Mouse (Mus musculus): ENCODE results near the gene Gm49361.
"Not testable (repeated sequence)": the region's sequence is repeated elsewhere in the genome, so short reads cannot be mapped to it uniquely, and the experiment has no call there.

Gm49361 gene

GRCm38 (mm10) chr14:57691316-57691715, 54.6 kb downstream of the Gm49361 start:
- no peak for DNase-seq (ENCODE audit: low spot score in 2 of 2)

- DNase-seq (ENCODE audit: low spot score in 2 of 2) = no peak
These were observed 55.2 kb downstream of the Gm49361 start for GRCm38 (mm10) chr14:57690681-57691080.

GRCm38 (mm10) chr14:57688066-57688465, 57.8 kb downstream of the Gm49361 start:
- not testable (repeated sequence) for DNase-seq (ENCODE audit: low spot score in 2 of 2)

GRCm38 (mm10) chr14:57687441-57687840, 58.5 kb downstream of the Gm49361 start:
- no peak for DNase-seq (ENCODE audit: low spot score in 2 of 2)

DNA sequence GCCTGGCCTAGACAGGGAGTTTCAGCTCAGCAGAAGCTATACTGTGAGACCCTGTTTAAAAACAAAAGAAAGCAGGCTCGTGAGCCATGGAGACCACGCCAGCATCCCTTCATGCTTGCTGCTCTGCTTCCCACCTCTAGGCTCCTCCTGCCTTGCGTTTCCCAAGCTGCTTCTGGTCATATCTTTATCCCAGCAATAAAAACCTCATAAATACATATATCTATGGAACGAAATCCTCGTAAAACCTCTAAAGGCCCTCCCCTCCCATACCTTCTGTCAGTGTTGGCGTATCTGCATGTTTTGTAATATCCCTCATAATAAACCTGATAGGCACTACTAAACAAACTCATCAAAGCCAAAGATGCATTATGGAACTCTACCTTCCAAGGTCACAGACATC, 59.3 kb downstream of the Gm49361 start:
- no peak for DNase-seq (ENCODE audit: low spot score in 2 of 2)

DNA sequence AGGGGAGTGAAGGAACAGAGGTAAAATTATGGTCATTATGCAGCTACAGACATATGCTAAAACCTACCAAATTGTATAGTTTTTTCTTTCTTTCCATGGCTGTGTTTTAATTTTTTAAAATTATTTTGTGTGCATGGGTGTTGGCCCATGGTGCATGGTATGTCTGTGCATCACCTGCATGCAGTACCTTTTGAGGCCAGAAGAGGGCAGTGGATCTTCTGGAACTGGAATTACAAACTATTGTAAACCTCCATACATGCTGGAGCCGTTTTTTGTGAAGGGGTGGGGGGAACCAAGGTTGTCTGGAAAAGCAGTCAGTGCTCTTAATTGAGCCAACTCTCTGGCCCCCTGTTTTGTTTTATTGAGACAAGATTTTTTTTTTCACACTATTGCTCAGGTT, 61.3 kb downstream of the Gm49361 start:
- DNase-seq (ENCODE audit: low spot score in 2 of 2) = peak; percentile 76 to 87

DNA sequence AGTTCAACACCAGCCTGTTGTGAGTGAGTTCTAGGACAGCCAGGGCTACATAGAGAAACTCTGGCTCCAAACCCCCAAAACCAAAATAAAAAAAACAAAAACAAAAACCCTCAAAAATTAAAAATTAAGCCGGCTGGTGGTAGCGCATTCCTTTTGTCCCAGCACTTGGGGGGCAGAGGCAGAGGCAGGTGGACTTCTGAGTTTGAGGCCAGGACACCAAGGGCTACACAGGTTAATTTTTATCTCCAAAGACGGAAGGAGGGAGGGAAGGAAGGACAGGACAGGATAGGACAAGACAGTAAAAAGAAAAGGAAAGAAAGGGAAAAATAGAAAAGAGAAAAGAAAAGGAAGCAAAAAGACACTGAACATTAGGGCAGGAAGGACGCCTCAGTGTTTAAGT, 63.2 kb downstream of the Gm49361 start:
- no peak for DNase-seq (ENCODE audit: low spot score in 2 of 2)

- peak; percentile 76 to 89 for DNase-seq (ENCODE audit: low spot score in 2 of 2)
These were observed 65.9 kb downstream of the Gm49361 start for GRCm38 (mm10) chr14:57679958-57680535.

- DNase-seq (ENCODE audit: low spot score in 2 of 2) = no peak
These were observed 66.4 kb downstream of the Gm49361 start for GRCm38 (mm10) chr14:57679523-57679922.

GRCm38 (mm10) chr14:57675481-57675880, 70.4 kb downstream of the Gm49361 start:
- no peak for DNase-seq (ENCODE audit: low spot score in 2 of 2)

- DNase-seq (ENCODE audit: low spot score in 2 of 2) = no peak
These were observed 80.3 kb downstream of the Gm49361 start for GRCm38 (mm10) chr14:57665628-57665950.

DNA sequence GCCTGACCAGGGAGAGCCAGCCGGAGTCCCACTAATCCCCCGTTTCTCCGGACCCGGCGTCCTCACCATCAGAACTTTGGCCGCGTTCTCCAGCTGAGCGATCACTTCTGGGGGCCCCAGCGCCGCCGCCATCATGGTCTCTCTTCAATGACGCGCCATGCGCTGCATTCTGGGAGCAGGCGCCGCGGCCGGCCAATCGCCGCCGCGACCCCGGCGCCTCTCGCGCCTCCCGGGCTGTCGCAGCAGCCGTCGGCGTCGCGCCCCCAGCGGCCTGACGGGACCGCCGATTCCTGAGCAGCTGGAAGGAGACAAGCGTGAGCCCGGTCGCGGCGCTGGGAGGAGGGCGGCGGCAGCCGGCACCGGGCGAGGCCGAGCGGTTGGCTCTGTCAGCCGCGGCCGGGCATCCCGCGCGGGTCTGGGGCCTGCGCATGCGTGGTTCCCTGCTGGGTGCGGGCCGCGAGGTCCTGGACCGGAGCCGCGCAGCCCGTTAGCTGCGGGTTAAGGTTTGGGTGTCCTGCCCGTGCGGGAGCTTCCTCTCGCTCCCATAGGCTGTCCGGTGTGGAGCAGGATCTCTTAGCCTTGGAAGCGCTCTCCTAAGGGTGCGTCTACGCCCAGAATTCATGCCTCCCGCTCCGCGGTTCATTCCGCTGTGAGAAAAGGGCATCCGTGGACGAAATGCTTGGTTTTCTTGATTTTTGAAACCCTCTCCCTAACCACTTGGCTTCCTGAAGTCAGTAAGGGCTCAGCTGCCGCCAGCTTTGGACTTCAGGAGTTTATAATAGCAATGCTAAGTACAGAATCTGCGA, 80.9 kb downstream of the Gm49361 start, which contains the start of gene Xpo4:
Gene Xpo4, minus strand, starts transcription at position 609 of the 806 bp plus-strand sequence.
- peak; percentile 87 to 89 for DNase-seq (ENCODE audit: low spot score in 2 of 2)

DNA sequence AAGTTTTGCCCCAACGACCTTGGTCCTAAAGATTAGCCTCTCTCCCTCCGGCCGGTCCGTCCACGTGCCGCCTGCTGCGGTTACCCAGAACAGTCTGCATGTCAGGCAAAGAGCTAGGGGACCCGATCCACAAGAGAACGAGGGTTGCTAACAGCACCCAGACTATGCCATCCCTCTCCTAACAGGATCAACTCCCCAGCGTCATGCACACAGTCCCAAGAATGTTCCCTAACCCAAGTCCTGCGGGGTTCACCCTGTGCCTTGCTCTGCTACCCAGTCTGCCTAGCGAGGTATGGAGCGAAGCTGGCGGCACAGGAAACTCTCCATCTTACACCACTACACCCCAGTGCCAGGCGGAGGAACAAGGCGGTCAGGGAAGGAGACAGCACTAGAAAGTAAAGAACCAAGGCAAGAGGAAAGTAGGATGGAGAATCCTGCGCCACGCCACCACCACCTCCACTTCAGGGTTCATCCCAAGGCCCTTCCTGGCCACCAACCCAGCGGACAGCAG, 81.5 kb downstream of the Gm49361 start:
- peak; percentile 52 to 71 for DNase-seq (ENCODE audit: low spot score in 2 of 2)

DNA sequence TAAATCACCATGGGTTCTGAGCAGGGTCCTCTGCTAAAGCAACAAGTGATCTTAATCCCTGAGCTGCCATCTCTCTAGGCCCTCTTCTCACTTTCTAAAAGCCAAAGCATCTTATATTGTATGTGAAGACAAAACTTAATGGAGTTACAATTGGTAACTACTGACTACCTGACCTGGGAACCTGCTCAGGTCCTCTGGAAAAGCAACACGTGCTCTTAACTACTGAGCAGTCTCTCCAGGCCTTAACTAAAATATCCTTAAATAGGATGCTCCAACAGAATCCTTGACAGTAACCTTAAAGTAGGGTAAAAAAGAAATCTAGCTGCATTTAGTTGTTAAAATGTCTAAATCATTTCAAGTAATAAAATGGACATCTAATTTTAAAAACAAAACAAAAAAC, 82.3 kb downstream of the Gm49361 start:
- DNase-seq (ENCODE audit: low spot score in 2 of 2) = no peak

DNA sequence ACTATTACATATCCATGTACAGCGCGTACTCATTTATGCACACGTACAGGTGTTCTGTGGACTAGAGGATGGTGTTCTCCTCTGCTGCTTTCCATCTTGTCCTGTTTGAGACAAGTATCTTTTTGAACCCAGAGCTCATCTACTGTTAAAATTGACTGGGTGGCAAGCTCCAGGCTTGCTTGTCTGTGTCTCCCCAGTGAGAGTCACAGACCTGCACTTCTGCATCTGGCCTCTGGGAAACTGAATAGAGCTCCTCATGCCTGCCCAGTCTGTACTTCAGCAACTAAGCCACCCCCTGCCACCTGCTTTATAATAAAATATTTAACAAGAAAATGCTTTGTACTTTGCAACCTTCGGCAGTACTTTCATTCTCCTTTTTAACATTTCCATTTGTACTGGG, 87.6 kb downstream of the Gm49361 start:
- DNase-seq (ENCODE audit: low spot score in 2 of 2) = no peak

DNA sequence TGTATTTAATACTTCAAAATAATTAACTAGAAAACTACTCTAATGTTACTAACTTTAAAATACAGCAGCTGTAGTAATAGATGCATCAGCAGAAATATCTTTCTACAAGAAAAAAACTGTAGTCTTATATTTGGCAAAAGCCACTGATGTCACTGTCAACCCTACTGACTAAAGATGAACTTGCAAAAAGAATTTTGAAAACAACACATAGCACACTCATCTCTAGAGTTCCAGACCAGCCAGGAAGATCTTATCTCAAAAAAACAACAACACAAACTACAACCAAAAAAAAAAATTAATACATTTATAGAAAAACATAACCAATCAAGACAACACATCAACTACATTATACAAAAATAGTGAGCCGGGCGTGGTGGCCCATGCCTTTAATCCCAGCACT, 88.4 kb downstream of the Gm49361 start:
- DNase-seq (ENCODE audit: low spot score in 2 of 2) = no peak

GRCm38 (mm10) chr14:57656519-57656918, 89.4 kb downstream of the Gm49361 start:
- not testable (repeated sequence) for DNase-seq (ENCODE audit: low spot score in 2 of 2)

DNA sequence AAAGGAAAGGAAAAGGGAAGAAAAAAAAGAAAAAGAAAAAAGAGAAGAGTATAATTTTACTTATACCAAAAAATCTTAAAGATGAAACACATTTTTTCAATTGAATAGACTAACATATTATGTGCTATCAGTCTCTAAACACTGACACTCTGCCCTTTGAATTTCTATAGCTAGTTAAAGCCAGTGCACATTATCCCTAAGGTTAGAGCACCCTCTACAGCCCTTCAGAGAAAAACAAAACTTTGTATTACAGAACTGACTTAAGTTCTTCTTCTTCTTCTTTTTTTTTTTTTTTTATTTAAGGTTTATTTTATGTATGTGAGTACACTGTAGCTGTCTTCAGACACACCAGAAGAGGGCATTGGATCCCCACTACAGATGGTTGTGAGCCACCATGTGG, 96.4 kb downstream of the Gm49361 start:
- DNase-seq (ENCODE audit: low spot score in 2 of 2) = no peak

DNA sequence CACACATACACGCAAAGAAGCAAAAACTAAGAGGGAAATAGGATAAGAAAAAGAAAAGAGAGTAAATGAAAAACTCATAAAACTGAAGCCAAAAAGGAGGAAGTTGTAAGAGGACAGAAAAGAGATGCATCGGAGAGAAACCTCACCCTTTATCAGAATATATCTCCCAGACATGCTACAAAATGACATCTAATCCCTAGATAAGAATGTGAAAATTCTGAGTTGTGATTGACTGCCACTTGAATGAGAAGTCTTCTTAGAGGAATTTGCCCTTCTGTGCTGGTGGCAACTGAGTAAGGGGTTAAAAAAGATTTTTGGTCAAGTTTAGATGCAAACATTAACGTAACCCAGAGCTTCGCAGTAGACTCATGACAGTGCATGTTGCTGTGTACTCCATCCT, 99.7 kb downstream of the Gm49361 start:
- DNase-seq (ENCODE audit: low spot score in 2 of 2) = no peak

GRCm38 (mm10) chr14:57639153-57639552, 106.8 kb downstream of the Gm49361 start:
- no peak for DNase-seq (ENCODE audit: low spot score in 2 of 2)

GRCm38 (mm10) chr14:57634141-57634540, 111.8 kb downstream of the Gm49361 start:
- DNase-seq (ENCODE audit: low spot score in 2 of 2) = no peak

DNA sequence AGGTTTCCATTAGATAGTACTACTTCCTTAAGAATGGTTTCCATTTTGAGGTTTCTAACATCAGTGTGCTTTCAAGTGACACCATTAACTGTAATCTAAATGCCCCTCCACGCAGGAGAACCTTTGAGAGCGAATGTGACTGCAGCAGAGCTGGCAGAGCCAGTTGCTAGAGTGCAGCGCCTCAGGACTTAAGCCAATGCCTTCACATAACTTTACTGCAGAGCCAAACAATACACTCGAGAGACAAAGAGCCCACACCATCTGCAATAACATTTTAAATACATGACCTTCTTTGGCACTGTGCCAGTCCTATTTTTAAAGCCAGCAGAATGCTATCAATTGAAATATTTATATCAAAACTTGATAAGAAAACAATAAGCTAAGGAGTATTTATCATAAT, 116.3 kb downstream of the Gm49361 start:
- DNase-seq (ENCODE audit: low spot score in 2 of 2) = no peak

GRCm38 (mm10) chr14:57622934-57623333, 123.0 kb downstream of the Gm49361 start:
- DNase-seq (ENCODE audit: low spot score in 2 of 2) = no peak

All from spleen, postnatal 10 days (tissue).